Mouse (Mus musculus) lung, embryonic 14.5 days (tissue): ENCODE measurements around the gene Zfp870. TPM values are rescaled to one million over a fixed set of nuclear protein-coding genes. Genes with fewer than 3 reads are reported as not detected.
A peak's percentile ranks its signal among the peaks of the same experiment; 100 is the strongest.

Experiments used
- ATAC-seq: fragments of 200-750 bp; cut with Nextera tagmentation; 2 replicates; pipeline ENCODE4 v1.8.0; 2017; ENCODE audit warnings: mild to moderate bottlenecking, moderate TSS enrichment, moderate library complexity; ENCODE audit not compliant: insufficient read depth
- DNase-seq: peaks from one replicate; pipeline ENCODE4 v3.0.0-alpha.2; 2015
- H3K27ac ChIP-seq: fragments of 300-500 bp; sonication (generic); 2 replicates; pipeline ENCODE4 v1.5.1; 2014; ENCODE audit warnings: low read depth, mild to moderate bottlenecking, moderate library complexity
- H3K27me3 ChIP-seq: fragments of 300-500 bp; sonication (generic); 2 replicates; pipeline ENCODE4 v1.6.1; 2014; ENCODE audit warnings: low read length, control low read depth; ENCODE audit not compliant: insufficient read depth
- H3K36me3 ChIP-seq: fragments of 300-500 bp; sonication (generic); 2 replicates; pipeline ENCODE4 v1.6.1; 2014; ENCODE audit warnings: control low read depth; ENCODE audit not compliant: insufficient read depth
- H3K4me1 ChIP-seq: fragments of 300-500 bp; sonication (generic); 2 replicates; pipeline ENCODE4 v1.6.1; 2014; ENCODE audit warnings: antibody characterized with exemption, control low read depth; ENCODE audit not compliant: insufficient read depth
- H3K4me2 ChIP-seq: fragments of 300-500 bp; sonication (generic); 2 replicates; pipeline ENCODE4 v1.6.1; 2014; ENCODE audit warnings: mild to moderate bottlenecking
- H3K4me3 ChIP-seq: fragments of 300-500 bp; sonication (generic); 2 replicates; pipeline ENCODE4 v1.5.1; 2014; ENCODE audit warnings: low read depth, low read length
- H3K9ac ChIP-seq: fragments of 300-500 bp; sonication (generic); 2 replicates; pipeline ENCODE4 v1.6.1; 2014
- H3K9me3 ChIP-seq: fragments of 300-500 bp; sonication (generic); 2 replicates; pipeline ENCODE4 v1.6.1; 2016; ENCODE audit warnings: low read depth, low read length, control low read depth
- CTCF ChIP-seq: IDR thresholded peaks from 2 replicates; pipeline ENCODE4 v1.5.1; 2016; ENCODE audit warnings: antibody characterized with exemption, low read depth
- WGBS: fragments of 180-500 bp; shearing (Covaris S2); extraction: QIAGEN DNeasy Blood & Tissue Kit; methylation state at CpG from one replicate; pipeline ENCODE4 v1.1.7; 2014; 5-methylcytosine and 5-hydroxymethylcytosine counted together
- polyA plus RNA-seq: library from polyadenylated mRNA; unstranded; fragments of >200 nt; fragmentation: Nextera tagmentation; extraction: Ambion mirVana; gene quantifications from 2 replicates; pipeline ENCODE4 v1.2.1, GENCODE M21; 2014

Zfp870 gene
- 7.9 and 8.8 TPM in 2 replicates for polyA plus RNA-seq

DNA sequence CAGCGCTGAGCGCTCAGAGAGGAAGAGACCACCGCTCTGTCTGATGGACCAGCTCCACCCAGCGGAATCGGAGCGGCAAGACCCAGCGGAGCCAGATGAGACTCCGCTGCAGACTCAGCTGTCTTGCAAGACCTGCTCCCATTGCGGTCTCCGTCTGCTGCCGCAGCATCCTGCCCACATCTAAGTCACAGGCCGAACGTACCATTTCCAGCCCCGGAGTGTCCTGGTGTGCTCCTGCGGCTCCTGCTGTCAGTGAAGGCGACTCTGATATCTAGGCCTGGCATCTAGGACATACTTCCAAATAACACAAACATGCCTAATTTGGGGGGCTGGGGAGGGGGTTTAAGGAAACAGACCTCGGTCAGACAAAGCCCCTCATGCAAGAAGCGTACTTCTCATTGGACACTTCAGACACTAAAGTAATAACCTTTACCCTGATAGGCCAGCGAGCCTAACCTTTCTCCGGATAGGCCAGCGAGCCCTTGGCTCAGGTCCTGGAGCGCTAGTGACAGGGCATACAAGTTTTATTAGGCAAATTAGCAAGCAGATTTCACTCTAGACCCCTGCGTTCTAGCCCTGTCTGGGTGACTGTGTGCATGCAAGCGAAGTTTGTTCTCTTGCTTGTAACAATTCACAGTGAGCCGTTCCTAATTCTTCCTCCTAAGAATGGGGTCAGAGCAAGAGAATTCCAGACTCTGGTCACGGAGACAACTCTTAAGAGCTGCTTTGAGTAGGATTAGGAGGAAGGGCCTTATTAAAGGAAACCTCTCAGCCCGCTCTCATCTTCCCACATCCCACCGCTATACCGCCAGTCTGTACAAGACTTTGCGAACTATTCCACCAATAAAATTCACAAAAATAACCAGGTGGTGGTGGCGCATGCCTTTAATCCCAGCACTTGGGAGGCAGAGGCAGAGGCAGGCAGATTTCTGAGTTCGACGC lies at the start of gene Zfp870:
Zfp870 (minus strand) TSS at position 404 of the 942 bp plus-strand sequence.
- Histone ChIP-seq H3K4me2 (peak within 1 kb of the TSS; percentile 73), H3K9me3 (no peaks in the 10 kb centered on the region), H3K9ac (peak within 1 kb of the TSS; percentile 69), H3K4me1 (peaks cover 4% of the 10 kb centered on the region; the same call in 1 of the 2 replicates), H3K27me3 (no peaks in the 10 kb centered on the region), H3K4me3 (peak within 1 kb of the TSS; percentile 52), H3K36me3 (no peaks in the 10 kb centered on the region; the same call in 1 of the 2 replicates), H3K27ac (peak within 1 kb of the TSS; percentile 74)
- DNase-seq, result peak; percentile 97
- WGBS, result 12% methylated on average over 33 of the region's 33 CpGs
- peak; percentile 62 for TF ChIP-seq CTCF
- peak; percentile 99 for ATAC-seq

DNA sequence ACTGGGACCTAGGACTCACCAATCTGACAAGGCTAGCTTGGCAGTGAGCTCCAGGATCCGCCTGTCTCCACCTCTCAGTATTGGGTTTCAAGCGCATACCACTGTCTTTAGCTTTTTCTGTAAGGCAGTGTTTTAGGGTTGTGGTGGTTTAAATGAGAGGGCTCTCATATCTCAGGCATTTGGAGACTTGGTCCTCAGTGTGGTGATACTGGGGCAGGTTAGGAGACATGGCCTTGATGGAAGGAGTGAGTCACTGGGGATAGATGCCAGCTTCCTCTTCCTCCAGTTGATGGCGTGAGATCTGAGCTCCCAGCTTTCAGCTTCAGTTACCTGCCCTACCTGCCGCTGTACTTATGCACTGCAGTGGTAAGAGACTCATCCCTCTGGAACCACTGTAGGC lies 48.4 kb upstream of the Zfp870 start:
- Histone ChIP-seq H3K27me3 (no peaks in the 10 kb centered on the region), H3K4me3 (no peak overlapping the region), H3K36me3 (no peaks in the 10 kb centered on the region), H3K9ac (no peak overlapping the region), H3K4me2 (no peak overlapping the region), H3K4me1 (no peaks in the 10 kb centered on the region), H3K9me3 (no peaks in the 10 kb centered on the region), H3K27ac (no peak overlapping the region)
- ATAC-seq (no peak), DNase-seq (no peak)
- 70% methylated on average over 4 of the region's 4 CpGs for WGBS
- TF ChIP-seq CTCF, result no peak

DNA sequence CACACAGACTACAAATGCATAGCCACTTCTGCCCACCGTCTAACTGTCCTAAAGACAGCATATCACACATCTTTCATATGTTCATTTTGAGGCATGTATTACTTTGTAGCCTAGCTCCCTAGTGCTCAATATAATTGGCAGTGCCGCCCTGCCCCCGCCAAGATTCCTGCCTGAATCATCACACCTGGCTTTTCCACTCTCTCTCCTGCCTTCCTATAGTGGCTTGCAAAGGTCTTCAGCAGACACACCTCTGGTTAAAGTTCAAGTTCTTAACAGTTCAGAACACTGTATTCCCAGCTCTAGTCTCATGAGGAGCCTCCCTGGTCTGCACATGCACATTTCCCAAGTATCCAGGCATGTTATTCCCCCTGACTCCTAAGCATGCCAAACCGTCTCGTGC lies 36.4 kb upstream of the Zfp870 start:
- no peaks in the 10 kb centered on the region for H3K9me3 ChIP-seq
- no peak for DNase-seq
- no peaks in the 10 kb centered on the region for H3K4me1 ChIP-seq
- H3K27ac ChIP-seq, result no peak overlapping the region
- H3K27me3 ChIP-seq, result no peaks in the 10 kb centered on the region
- H3K4me3 ChIP-seq, result no peak overlapping the region
- 72% methylated on average over 5 of the region's 5 CpGs for WGBS
- no peak overlapping the region for H3K9ac ChIP-seq
- ATAC-seq, result no peak
- no peaks in the 10 kb centered on the region for H3K36me3 ChIP-seq
- no peak overlapping the region for H3K4me2 ChIP-seq
- no peak for TF ChIP-seq CTCF

DNA sequence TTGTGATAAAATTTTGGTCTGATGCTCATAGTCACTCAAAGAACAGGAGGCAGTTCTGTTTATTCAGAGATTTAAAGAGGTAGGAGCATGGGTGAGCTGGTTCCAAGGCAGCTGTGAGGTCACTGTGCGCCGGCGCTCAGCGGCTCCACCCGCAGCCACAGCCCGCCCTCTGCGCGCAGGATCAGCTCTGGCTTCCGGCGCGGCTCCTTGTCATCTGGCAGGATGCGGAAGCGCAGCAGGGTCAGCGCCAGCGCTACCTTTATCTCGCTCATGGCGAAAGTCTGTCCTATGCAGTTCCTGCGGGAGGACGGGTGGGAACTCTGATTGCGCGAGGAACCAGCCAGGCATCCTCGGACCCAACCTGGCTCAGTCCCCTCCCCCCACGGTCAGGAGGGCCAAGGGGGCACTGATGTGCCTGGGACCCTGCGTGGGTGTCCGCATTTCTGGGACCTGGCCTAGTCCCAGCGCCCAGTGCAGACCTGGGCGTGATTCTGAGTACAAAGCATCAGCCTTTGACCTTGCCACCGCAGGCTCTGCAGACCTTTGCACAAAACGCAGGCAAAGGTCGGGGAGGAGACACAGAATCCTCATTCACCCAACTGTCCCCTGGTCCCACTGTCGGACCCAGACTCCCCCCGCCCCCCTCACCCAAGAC lies 33.3 kb upstream of the Zfp870 start:
- WGBS, result 15% methylated on average over 32 of the region's 32 CpGs
- ATAC-seq, result peak; percentile 96

DNA sequence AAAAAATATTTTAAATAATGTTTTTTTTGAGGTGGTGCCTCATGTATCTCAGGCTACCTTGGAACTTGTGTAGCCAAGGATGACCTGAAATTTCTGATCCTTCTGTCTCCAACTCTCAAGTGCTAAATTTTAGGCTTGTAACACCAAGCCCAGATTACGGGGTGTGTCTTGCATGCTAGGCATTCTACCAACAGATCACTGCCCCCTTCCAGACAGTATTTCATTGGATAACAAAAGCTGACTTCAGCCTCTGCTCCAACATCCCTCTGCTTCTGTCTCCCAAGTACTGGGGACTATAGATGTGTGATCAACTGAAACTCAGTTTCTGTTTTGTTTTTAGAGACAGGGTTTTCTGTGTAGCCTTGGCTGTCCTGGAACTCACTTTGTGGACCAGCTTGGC lies 32.2 kb upstream of the Zfp870 start:
- Histone ChIP-seq H3K27me3 (no peaks in the 10 kb centered on the region), H3K36me3 (no peaks in the 10 kb centered on the region), H3K4me2 (no peak overlapping the region), H3K4me3 (no peak overlapping the region), H3K4me1 (no peaks in the 10 kb centered on the region), H3K9ac (no peak overlapping the region), H3K9me3 (no peaks in the 10 kb centered on the region), H3K27ac (no peak overlapping the region)
- TF ChIP-seq CTCF, result no peak
- DNase-seq (no peak), ATAC-seq (no peak)
- 88% methylated on average over 1 of the region's 1 CpGs for WGBS

More for the DNA sequence above, 33.3 kb upstream of the Zfp870 start:
- TF ChIP-seq CTCF, result 0 out of 2 replicates have a peak, but pooled peaks have one; percentile 5
- Histone ChIP-seq H3K4me3 (peak overlapping the region; percentile 45), H3K4me1 (no peaks in the 10 kb centered on the region), H3K27me3 (no peaks in the 10 kb centered on the region), H3K9me3 (no peaks in the 10 kb centered on the region), H3K36me3 (no peaks in the 10 kb centered on the region), H3K4me2 (peak overlapping the region; percentile 81), H3K27ac (peak overlapping the region; percentile 30; the same call in 1 of the 2 replicates), H3K9ac (peak overlapping the region; percentile 58)
- peak; percentile 89 for DNase-seq

- no peak overlapping the region for H3K4me3 ChIP-seq
- ATAC-seq (no peak), DNase-seq (no peak)
- WGBS, result 58% methylated on average over 2 of the region's 2 CpGs
- no peaks in the 10 kb centered on the region for H3K9me3 ChIP-seq
- no peak overlapping the region for H3K4me2 ChIP-seq
- no peak overlapping the region for H3K27ac ChIP-seq
- H3K4me1 ChIP-seq, result no peaks in the 10 kb centered on the region
- no peak overlapping the region for H3K9ac ChIP-seq
- no peaks in the 10 kb centered on the region for H3K36me3 ChIP-seq
- no peak for TF ChIP-seq CTCF
- H3K27me3 ChIP-seq, result no peaks in the 10 kb centered on the region
Observed at GRCm38 (mm10) chr17:32919123-32919522, 27.7 kb upstream of the Zfp870 start.

DNA sequence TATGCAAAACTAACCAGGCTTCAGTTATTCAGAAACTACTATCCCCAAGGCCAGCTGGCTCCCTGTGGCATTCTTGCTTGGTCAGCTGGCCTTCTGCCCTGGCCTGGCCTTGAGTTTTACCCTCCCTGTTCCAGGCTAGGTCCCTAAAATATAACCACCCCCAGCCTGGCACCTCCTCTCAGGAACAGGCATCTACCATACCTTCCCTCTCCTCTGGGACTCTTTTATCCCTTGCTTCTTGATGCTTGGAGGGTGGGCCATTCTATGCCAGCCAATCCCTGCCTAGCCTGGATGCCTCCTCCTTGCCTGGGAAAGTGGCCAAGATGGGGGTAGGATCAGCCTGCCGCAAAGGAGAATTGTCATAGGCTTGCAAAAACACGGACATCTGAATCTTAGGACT lies 25.7 kb upstream of the Zfp870 start, which contains the start of gene Cyp4f14:
Cyp4f14 (minus strand) TSS at position 212 of the 400 bp plus-strand sequence.
- Histone ChIP-seq H3K4me2 (no peak within 1 kb of the TSS), H3K27ac (no peak within 1 kb of the TSS), H3K27me3 (no peaks in the 10 kb centered on the region), H3K9me3 (no peaks in the 10 kb centered on the region), H3K4me3 (no peak within 1 kb of the TSS), H3K9ac (no peak within 1 kb of the TSS), H3K36me3 (no peaks in the 10 kb centered on the region), H3K4me1 (no peaks in the 10 kb centered on the region)
- TF ChIP-seq CTCF, result no peak
- WGBS, result 63% methylated on average over 2 of the region's 2 CpGs
- peak; percentile 3 for DNase-seq
- no peak for ATAC-seq
